Mouse (Mus musculus) bone marrow, adult 2 months (tissue): Measurements from ENCODE around the gene Fam198b.

Experiments used
- CTCF ChIP-seq: fragments of 200-500 bp; IDR thresholded peaks from 2 replicates; pipeline ENCODE4 v1.5.1; 2011; ENCODE audit warnings: low read length, control low read depth; ENCODE audit not compliant: control insufficient read depth, insufficient read depth
- POLR2A ChIP-seq: fragments of 200-500 bp; IDR thresholded peaks from 2 replicates; pipeline ENCODE4 v1.6.1; 2011; ENCODE audit warnings: low read depth, mild to moderate bottlenecking, control low read depth, low read length, borderline replicate concordance; ENCODE audit not compliant: control insufficient read depth

DNA sequence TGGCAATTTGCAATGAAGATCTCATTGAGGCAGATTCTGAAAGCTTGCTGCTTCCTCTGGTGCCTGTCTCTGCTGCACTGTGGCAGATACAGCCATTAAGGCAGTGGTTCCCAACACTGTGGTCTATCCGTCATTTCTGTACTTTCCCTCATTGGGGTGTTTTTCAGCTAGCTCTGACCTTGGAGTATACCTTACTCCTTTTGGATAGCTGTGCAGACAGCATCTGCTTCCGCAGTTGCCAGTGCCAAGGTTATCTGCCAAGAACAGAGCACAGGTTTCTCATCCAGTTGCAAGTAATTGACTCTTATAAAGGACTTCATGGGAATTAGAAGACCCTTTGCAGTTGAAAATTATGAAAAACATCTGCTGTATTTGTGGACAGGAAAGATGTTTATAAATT is 85.7 kb downstream of the Fam198b start:
- TF ChIP-seq CTCF, result no peak
- no peak for TF ChIP-seq POLR2A
